Mouse (Mus musculus) adrenal gland, adult 8-10 months (tissue): ENCODE measurements at regions not wholly inside any gene's neighbourhood (a gene's known extent, or its start where the extent isn't known, plus 50 kb on each side); places are given as distances from the start of the nearest gene placed in this dataset.

ENCODE experiments used
- DNase-seq: peaks from one replicate; pipeline ENCODE4 v3.0.0; 2022

GRCm38 (mm10) chr10:111829291-111829690 is 143.2 kb upstream of the Krr1 start:
- DNase-seq = no peak

DNA sequence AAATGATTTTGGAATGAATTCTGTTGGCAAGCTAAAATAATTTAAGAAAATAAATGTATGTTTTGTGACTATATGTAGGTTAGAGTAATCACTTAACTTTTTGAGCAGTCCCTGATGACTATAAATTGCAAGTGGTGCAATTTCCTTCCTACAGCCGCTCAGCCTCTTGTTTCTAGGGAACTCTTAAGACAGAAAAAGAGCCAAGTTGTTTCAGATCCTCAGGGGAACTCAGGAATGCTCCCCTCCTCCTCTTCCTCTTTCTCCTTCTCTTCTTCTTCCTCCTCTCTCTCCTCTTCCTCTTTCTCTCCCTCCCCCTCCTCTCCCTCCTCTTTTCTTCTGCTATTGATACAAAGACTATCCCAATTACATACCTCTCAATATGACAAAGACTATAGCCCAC is 141.4 kb upstream of the Krr1 start:
- no peak for DNase-seq

DNA sequence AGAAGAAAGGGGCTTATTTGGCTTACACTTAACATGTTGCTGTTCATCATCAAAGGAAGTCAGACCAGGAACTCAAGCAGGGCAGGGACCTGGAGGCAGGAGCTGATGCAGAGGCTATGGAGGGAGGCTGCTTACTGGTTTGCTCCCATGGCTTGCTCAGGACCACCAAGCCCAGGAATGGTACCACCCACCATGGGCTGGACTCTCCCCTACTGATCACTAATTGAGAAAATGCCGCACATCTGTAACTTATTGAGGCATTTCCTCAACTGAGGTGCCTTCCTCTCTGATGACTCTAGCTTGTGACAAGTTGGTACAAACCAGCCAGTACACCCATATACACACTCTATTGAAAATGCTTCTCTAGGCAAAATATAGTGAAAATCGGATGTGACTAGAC is 138.9 kb upstream of the Krr1 start:
- no peak for DNase-seq

- DNase-seq = no peak
These were observed 138.2 kb upstream of the Krr1 start for GRCm38 (mm10) chr10:111834280-111834679.

DNA sequence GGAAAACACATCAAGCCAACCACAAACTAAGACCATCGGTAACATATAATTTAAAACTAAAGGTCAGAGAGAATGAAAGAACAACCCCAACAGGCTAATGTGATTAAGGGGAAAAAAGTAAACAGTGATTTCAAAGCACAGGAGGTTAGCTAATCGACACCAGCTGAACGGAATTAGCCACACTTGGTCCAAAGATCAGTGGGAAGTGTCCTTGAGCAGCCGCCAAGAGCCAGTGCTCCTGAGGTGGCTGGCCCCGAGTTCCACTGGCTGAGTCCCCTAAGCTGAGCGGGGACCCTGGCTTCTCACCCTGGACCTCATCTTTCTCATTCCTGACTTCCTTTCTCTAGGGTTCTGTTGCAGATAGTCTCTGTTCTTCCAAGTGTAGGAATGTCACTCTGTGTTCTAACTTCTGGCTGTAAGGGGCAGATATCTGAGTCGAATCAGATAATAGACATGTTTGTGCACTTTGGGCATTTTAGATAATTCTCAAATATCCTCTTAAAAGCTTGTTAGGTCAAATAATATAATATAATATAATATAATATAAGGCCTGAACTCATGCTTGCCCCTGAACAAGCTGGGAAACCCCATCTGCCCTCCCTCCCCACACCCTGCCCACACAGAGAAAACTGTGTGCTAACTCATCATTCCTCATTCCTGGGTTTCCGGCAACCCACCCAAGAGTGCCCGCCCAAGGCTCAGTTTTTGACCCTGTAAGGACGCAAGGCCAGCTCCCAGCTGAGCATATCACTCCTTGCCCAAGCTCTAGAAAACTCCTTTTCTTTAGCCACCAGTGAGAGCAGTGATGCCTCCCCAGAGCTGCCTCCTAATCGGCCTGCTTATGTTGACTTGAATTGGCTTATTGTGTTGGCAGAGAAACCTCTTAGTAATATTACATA is 137.3 kb upstream of the Krr1 start:
- DNase-seq = no peak

DNA sequence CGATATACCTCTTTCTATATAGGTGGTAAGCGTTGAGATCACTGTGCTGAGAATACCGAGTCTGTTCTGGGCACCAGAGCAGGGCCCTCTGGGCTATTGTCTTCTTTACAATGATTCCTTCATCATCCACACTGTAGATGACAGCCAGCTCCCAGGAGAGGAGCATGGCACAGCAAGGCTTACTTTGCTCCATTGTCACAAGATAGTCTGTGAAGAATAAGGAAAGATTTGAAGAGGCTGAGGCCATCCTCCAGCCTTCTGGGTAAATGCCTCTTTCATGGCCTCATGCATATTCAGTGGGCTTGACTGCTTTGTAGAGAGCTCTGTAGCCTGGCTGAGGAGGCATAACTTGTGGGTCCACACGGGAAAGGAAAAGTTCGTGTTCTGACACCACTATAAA is 136.3 kb upstream of the Krr1 start:
- no peak for DNase-seq

- no peak for DNase-seq
These were observed 135.7 kb upstream of the Krr1 start for GRCm38 (mm10) chr10:111836802-111837201.

- DNase-seq = no peak
These were observed 130.1 kb upstream of the Krr1 start for GRCm38 (mm10) chr10:111842321-111842775.

DNA sequence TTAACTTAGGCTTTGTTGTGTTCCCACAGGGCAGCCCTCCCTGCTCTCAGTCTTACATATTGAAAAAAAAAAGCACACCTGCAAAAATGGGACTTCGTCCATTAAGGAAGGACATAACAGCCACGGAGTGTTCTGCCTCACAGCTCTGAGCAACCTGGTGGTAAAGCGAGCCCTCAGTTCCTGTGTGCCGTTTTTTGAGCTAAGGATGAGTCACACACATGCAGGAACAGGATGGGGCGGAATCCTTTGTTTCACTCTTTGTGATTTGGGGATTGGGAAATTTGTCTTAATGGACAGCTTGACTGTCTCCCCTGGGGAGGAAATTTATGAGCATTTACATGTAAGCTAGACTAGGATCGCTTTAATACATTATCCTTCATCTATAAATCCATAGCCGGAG is 129.6 kb upstream of the Krr1 start:
- no peak for DNase-seq

GRCm38 (mm10) chr10:111843301-111843700 is 129.2 kb upstream of the Krr1 start:
- no peak for DNase-seq

DNA sequence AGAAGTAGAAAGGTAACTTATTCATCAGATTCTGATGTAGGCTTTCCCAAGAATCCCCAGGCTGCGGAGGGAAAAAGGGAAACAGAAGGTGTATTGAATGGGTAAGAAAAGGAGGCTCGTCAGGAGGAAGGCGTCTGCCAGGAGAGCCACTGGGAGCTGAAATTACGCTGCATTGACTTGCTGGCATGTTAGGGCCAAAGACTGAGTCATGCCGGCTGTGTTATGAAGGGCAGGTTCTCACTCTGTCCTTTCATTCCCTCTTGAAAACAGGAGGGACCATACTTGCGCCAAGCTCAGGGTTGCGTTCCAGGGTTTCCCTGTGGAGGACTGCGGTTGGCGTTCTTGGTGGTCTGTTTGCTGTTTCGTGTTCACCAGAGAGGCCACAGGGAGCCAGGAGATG is 128.3 kb upstream of the Krr1 start:
- DNase-seq = peak; percentile 30

GRCm38 (mm10) chr10:111845946-111846345 is 126.5 kb upstream of the Krr1 start:
- DNase-seq = no peak

- DNase-seq = no peak
These were observed 118.2 kb upstream of the Krr1 start for GRCm38 (mm10) chr10:111854254-111854653.

DNA sequence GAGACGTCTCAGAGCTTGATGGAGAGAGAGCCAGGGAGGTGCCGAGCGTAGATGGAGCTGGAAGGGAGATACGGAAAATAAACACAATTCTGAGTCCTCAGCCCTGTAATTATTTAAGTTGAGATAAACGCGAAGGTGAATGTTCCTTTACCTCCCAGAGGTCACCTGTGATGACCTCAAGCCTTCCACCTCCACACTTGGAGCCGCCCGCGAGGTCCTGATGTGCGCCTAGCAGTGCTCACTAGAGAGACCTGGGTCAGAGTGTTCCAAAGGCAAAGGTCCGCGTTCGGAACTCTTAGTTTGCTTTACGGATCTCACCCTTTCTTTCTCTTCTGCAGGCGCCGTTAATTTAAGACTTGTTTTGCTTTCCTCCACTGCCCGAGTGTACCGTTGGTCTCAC is 117.0 kb upstream of the Krr1 start:
- DNase-seq = no peak

DNA sequence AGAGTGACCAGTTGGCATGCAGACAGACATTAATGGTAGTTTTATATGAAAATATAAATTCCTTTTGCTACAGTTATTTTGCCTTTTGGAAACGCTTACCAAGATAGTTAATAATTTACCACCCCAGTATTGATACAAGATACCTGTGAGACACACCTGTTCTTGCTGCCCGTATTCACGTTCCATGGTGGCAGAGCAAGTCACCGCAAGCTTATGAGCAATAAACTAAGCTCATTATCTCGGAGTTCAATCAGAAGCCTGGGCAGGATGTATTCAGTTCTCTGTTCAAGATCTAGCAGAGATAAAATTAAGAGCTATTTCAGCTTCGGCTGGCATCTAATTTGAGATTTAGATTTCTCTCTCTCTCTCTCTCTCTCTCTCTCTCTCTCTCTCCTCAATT is 114.1 kb upstream of the Krr1 start:
- DNase-seq = no peak

- no peak for DNase-seq
These were observed 107.1 kb upstream of the Krr1 start for GRCm38 (mm10) chr10:111865286-111865830.

- DNase-seq = no peak
These were observed 105.4 kb upstream of the Krr1 start for GRCm38 (mm10) chr10:111867102-111867501.

GRCm38 (mm10) chr10:111867538-111867937 is 104.9 kb upstream of the Krr1 start:
- DNase-seq = no peak

DNA sequence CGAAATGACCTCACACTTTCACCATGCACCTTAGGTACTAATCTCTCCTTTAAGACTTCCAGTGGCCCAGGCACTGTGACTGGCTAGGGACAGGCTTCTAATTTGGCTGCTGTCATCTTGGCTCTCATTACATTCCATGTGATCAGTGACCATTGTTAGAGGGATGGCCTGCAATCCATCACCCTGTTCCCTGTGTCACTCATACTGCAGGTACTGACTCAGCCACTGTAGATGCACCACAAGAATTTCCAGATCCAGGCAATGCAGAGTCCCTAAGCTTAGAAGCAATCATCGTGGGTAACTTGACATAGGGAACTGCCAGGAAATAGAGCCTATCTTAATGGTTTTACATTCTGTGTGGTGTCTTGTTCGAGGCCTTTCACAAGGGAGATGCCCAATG is 92.1 kb upstream of the Krr1 start:
- DNase-seq = no peak

DNA sequence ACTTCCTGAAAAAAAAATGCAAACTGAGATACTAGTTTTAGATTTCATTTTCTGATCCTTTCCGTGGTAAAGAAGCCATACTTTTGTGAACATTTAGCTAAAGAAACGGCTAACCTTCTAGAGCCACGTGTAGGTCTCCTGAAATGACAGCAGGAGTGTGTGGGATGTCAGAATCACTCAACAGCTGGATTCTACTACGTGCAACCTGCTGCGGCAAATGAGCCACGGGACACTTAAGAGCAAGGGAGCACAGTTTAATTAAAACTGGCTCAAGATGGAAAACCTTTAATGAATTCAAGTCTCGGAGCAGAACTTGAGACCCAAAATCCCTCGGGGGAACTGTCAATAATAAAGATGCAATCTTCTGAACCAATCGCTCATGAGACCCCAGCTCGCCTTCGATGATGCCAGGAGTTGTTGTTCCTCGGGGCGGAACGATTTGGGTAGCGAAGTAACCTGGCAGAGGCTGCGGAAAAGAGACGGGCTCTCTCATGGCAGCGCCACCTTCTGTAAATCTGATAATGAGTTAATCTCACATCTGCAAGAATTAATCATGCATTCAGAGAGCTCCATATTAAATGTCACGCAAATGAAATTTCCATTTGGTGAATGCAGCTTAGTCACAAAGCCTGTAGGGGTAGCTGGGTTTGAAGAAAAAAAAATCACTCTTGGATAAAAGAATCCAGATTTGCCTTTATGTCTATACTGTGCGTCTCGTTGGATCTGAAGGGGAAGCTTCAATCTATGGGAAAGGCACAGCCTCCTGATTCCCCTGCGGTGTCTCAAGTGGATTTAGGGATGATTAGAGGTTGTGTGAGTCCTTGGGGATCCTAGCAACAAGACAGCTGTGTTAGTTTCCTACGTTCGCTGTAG is 90.9 kb upstream of the Krr1 start:
- DNase-seq = no peak

DNA sequence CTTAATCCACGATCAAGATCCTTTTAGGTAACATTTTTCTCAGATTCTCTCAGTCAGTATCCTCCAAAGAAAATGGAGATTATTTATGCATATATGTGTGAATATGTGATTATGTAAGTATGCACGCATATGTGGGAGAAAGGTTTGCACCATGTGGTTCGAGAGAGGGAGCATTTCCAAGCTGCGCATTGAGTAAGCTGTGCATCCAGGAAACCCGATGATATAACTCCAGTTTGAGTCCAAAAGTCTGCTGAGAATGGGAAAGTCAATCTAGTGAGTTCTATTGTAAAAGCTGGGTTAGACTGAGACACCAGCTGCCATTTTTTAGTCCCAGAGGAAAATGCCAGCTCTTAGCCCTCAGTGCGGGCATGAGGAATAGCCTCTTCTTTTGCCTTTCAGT is 89.9 kb upstream of the Krr1 start:
- DNase-seq = no peak

DNA sequence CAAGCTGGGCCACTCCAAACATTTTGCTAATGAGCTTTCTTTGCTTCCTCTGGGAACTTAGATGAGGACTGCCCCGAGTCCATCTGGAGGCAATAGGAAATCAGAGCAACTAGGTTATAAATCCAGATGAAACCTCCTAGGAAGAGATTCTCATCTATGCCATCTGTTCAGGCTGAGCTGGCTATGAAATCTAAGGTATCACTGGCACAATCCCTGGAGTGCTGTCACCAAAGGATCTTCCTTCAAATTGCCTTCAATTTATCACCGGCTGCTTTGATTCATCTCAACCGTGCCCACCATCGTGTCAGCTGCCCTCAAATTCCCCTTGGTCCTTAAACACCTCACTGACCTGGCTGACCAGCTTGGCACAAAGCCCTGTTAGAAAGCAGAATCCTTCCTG is 87.8 kb upstream of the Krr1 start:
- no peak for DNase-seq

- no peak for DNase-seq
These were observed 83.4 kb upstream of the Krr1 start for GRCm38 (mm10) chr10:111889111-111889510.
